Mouse (Mus musculus): ENCODE measurements around the gene Jazf1. TPM values are rescaled to one million over a fixed set of nuclear protein-coding genes. Genes with fewer than 3 reads are reported as not detected.

Jazf1 gene
- polyA plus RNA-seq, 1 experiment = 7.3 TPM

DNA sequence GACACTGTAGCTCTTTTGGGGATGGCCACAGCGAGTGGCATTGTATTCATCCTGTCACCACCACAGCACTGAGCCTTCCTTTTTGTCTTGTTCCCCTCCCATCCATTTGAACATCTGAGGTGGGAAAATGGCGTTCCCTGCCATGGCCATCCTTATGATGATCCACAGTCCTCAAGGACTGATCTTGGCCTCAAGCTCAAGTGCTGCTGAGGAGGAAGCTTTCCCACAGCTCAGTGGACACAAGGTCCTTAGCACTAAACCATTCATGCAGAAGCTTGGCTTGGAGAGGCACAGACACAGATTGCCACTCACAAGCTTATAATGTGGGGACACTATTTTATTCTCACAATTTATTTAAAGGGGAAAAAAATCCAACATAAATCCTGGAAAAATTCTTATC is 58.1 kb downstream of the Jazf1 start:
- DNase-seq (ENCODE audit: low spot score) = no peak

GRCm38 (mm10) chr6:53006032-53006431 is 62.4 kb downstream of the Jazf1 start:
- DNase-seq (ENCODE audit: low spot score) = no peak

GRCm38 (mm10) chr6:53005544-53005943 is 62.9 kb downstream of the Jazf1 start:
- no peak for DNase-seq (ENCODE audit: low spot score)

DNA sequence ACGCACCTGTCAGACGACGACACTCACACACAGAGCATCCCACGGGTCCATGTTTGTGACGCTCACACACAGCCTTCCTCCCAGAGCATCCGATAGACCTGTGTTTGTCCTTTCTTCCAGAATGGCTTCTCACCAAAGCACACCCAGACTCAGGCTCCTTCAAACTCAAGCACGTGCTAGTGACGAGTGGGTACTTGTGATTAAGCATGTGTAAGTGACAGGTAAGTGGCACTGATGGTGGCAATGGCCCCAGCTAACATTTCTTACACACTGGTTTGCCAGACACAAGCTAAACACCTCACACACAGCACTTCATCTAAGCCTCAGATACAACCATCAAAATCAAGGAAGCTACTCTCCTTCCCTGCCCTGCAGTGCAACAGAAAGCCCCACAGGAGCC is 77.6 kb downstream of the Jazf1 start:
- no peak for DNase-seq (ENCODE audit: low spot score)

DNA sequence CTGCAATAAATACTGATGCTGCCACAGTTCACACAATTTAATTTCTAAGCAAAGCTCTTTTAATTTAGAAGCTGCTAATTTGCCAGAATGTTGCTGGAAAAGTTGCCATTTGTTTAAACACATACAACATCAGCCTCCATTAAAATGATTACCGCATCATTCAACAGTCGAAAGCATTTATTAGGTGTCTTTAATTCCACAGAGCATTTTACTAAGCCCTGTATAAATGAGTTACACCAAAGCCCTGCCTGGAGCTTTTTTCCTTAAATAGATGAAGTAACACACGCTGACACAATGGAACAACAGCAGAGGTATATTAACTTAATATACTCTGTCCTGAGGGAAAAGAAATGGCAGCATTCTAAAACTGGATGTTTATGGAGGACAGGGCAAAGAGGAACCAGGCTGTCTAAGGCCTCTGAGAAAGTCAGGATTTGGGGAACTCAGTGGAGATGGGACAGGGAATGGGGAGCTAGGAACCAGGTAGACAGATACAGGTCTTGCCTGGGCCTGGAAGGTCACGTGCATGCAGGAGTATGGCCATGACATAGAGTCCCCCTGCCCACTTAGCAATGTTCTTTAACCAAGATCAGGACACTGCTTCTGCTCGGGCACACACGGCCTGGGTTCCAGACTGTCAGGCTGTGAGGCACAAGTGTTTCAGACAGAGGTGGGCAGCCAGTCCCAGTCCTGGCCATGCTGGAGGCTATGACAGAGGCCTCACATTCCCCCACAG is 80.4 kb downstream of the Jazf1 start:
- no peak for DNase-seq (ENCODE audit: low spot score)

DNA sequence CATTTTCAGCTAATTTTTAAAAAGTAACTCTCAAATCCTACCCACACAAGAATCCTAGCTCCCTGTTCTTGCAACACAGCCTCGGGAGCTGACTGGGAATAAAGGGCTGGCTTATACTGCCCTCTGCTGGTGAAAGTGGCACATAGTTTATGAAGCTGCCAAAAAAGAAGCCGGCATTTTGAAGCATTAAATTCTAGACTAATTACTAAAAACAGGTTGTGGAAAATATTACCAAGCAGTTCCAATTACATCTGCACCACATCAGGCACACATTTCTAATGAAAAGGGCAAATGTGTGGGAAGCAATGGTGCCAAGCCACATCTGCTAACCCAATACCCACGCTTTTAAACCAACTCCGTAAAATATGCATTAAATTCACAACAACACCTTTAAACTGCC is 81.0 kb downstream of the Jazf1 start:
- no peak for DNase-seq (ENCODE audit: low spot score)

GRCm38 (mm10) chr6:52982175-52982574 is 86.3 kb downstream of the Jazf1 start:
- DNase-seq (ENCODE audit: low spot score) = no peak

GRCm38 (mm10) chr6:52979503-52979902 is 88.9 kb downstream of the Jazf1 start:
- no peak for DNase-seq (ENCODE audit: low spot score)

GRCm38 (mm10) chr6:52973351-52973750 is 95.1 kb downstream of the Jazf1 start:
- DNase-seq (ENCODE audit: low spot score) = no peak

- DNase-seq (ENCODE audit: low spot score) = no peak
Observed at GRCm38 (mm10) chr6:52972138-52972537, 96.3 kb downstream of the Jazf1 start.

GRCm38 (mm10) chr6:52969717-52970261 is 98.6 kb downstream of the Jazf1 start:
- DNase-seq (ENCODE audit: low spot score) = peak; percentile 38

DNA sequence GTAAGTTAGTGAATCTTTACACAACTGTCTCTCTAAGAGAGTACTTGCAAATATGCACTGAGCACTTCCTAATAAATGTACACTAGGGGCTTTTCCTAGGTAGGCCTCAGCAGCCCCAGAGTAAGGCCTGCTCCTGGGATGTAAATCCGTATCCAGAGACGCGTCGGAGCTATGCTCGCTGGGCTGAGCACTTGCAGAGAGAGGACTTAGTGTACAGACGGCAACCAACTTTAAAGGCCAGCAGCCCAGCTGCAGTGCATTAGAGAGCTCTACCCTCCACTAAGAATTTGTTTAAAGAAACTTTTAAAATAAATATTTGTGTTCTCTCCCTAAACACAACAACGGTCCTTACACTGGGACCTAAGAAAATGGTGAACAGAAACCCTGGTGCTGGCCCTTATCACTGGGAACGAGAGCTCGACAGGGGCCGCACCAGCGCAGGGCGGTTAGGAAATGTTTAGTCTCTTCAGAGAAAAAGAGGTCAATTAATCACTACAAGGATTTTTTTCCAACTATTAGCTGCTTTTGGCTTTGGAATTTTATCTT is 100.0 kb downstream of the Jazf1 start:
- no peak for DNase-seq (ENCODE audit: low spot score)

DNA sequence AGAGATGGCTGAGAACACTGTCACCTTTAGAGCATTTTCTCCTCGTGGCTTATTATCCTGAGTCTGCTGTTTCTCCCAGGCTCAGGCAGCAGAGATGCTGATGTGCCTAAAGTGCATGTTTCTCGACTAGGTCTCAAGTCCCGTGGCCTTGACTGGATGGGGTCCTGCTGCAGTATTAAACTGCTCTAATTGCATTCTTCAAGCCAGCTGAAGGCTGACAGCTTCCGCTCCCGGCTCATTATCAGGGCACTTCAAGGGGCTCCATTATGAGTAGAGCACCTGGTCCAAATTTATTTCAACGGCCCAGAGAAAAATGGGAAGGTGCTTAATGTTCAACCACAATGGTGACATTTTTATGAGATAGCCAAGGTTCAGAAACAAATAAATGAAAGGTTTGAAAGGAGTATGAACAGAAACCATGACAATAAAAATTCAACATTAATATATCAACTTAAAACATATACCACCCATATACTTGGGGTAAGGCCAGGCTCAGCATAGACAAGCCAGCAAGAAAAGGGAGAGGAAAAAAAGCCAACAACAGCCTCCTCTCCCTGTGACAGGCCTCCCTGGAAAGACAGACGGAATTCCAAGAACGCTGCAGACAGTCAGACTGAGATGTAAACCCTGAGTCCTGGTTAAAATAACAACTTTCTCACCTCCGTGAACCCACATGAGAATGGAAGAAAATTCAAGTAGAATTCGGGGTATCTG is 100.7 kb downstream of the Jazf1 start:
- no peak for DNase-seq (ENCODE audit: low spot score)

GRCm38 (mm10) chr6:52966001-52966400 is 102.4 kb downstream of the Jazf1 start:
- DNase-seq (ENCODE audit: low spot score) = no peak

- DNase-seq (ENCODE audit: low spot score) = no peak
Observed at GRCm38 (mm10) chr6:52965340-52965739, 103.1 kb downstream of the Jazf1 start.

GRCm38 (mm10) chr6:52963840-52964690 is 104.4 kb downstream of the Jazf1 start:
- no peak for DNase-seq (ENCODE audit: low spot score)

DNA sequence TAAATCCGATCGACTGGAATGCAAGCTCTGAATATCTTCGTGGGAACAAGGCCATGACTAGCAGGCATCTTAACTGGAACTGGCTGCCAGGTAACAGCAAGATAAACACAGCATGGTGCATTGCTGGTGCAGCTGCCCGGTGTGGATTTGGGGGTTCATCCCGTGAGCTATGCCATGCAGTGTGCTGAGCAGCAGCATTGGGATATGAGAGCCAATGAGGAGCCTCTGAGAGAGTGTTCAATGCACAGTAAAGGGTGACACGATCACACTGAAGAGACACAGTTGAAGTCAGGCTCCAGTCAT is 105.0 kb downstream of the Jazf1 start:
- no peak for DNase-seq (ENCODE audit: low spot score)

- DNase-seq (ENCODE audit: low spot score) = no peak
Observed at GRCm38 (mm10) chr6:52962600-52963429, 105.6 kb downstream of the Jazf1 start.

GRCm38 (mm10) chr6:52961660-52962490 is 106.6 kb downstream of the Jazf1 start:
- no peak for DNase-seq (ENCODE audit: low spot score)

GRCm38 (mm10) chr6:52957730-52958129 is 110.7 kb downstream of the Jazf1 start:
- peak; percentile 66 for DNase-seq (ENCODE audit: low spot score)
